Mouse (Mus musculus) MEL (cell line): ENCODE results near the gene Fam69a.

ENCODE experiments used
- CTCF ChIP-seq, 3 experiments: IDR thresholded peaks in 2 of 3; conservative IDR thresholded peaks in 1 of 3; 2 replicates each; pipeline ENCODE4 v1.5.1; 2011 to 2012; ENCODE audit warnings: low read length in 3 of 3, low read depth in 2 of 3, mild to moderate bottlenecking in 2 of 3, improper control_type of control experiment in 1 of 3, inconsistent platforms in 1 of 3, mixed read lengths in 1 of 3, moderate library complexity in 1 of 3; ENCODE audit not compliant: control insufficient read depth in 1 of 3, insufficient read depth in 1 of 3, poor library complexity in 1 of 3, severe bottlenecking in 1 of 3
- MXI1 ChIP-seq: IDR thresholded peaks from 2 replicates; pipeline ENCODE4 v1.6.1; 2011; ENCODE audit warnings: mild to moderate bottlenecking, low read depth, low read length, improper control_type of control experiment
- ZKSCAN1 ChIP-seq: IDR thresholded peaks from 2 replicates; pipeline ENCODE4 v1.6.1; 2012; ENCODE audit warnings: low read depth, mild to moderate bottlenecking, inconsistent platforms, low read length, improper control_type of control experiment, moderate library complexity

- TF ChIP-seq ZKSCAN1 = no peak
- TF ChIP-seq MXI1 = no peak
- TF ChIP-seq CTCF (IDR thresholded peaks at IDR 0.05 in 2 of 3, conservative IDR thresholded peaks at IDR 0.05 in 1 of 3; ENCODE audit: control insufficient read depth in 1 of 3, insufficient read depth in 1 of 3, low read depth in 2 of 3, low read length in 3 of 3, poor library complexity in 1 of 3, severe bottlenecking in 1 of 3) = no peak
Measured at GRCm38 (mm10) chr5:107911012-107911411, 75.9 kb downstream of the Fam69a start.
